ENCODE assay signal across 8 mouse cellular contexts in the genomic region with DNA sequence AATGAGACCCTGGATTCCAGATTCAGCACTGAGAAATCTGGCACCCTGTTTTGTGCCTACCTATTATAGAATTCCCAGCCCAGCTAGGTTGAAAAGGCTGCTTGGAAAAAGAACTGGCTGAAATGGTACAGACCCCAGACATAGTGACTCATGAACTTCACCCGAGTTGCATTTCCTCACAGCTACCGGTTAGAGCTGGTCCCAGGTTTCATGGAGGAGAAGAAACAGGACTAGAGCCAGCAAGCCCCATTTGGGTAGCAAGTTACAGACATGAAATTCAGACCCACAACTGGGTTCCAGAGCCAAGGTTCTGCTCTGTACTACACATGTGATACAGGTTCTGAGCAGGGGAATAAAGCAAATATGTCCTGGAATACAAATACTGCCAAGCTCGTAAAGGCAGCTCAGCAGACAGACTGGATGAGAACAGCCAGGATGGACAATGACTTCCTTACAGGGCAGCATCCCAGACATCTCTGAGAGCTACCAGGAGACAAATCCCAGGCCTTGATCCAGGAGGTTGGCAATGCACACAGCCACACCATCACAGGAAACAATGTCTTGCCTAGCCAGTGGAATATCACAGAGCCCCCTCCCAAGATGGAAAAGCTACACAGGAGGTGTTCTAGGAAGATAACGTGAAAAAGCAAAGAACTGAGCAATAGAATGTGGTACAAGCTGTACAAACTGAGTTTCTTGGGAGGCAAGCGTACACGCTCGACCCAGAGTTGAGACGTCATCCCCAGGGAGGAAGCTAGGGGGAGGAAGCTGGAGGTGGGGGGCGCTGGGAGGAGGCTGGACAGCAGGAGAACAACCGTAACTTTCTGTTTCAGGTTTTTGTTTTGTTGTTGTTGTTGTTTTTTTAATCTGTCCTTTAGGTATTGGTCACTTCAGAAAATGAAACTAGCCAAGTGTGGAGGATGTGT. TPM values are rescaled to one million over a fixed set of nuclear protein-coding genes. Genes with fewer than 3 reads are reported as not detected.
DNase-seq lines count a peak whose midpoint lies in the region; ATAC-seq and TF ChIP-seq lines count a peak whose summit lies in the region.

No protein-coding gene starts in this region.

- H3K4me2 ChIP-seq in heart, embryonic 12.5 days, result peak overlapping the region; percentile 83; the same call in 1 of the 2 replicates
- H3K4me2 ChIP-seq in neural tube, embryonic 12.5 days (replicated peaks), result peak overlapping the region; percentile 83

- no peaks in the 10 kb centered on the region for H3K9me3 ChIP-seq in heart, embryonic 12.5 days (replicated peaks)
- H3K9me3 ChIP-seq in neural tube, embryonic 12.5 days, result no peaks in the 10 kb centered on the region

- peak overlapping the region; percentile 52 for H3K27ac ChIP-seq in heart, embryonic 12.5 days (ENCODE audit: poor library complexity, severe bottlenecking)
- no peak overlapping the region for H3K27ac ChIP-seq in neural tube, embryonic 12.5 days
- peak overlapping the region; percentile 61 for H3K27ac ChIP-seq in small intestine, adult 2 months (ENCODE audit: insufficient read depth, low read depth, low read length)

- DNase-seq in heart, adult 8-10 months (ENCODE audit: low spot score), result no peak
- DNase-seq in neural tube, embryonic 10.5 days (ENCODE audit: extremely low spot score, low spot score), result no peak
- DNase-seq in fibroblast of lung, adult 2 months (ENCODE audit: low read depth), result peak; percentile 66
- no peak for DNase-seq in left cerebral cortex, adult 11 months (ENCODE audit: low spot score)
- DNase-seq in embryo, embryonic 10.5 days (ENCODE audit: low spot score), result no peak

- peaks cover 44% of the 10 kb centered on the region for H3K4me1 ChIP-seq in heart, embryonic 12.5 days (replicated peaks)
- H3K4me1 ChIP-seq in neural tube, embryonic 12.5 days, result peaks cover 33% of the 10 kb centered on the region
- peaks cover 35% of the 10 kb centered on the region for H3K4me1 ChIP-seq in small intestine, adult 2 months (ENCODE audit: control insufficient read depth, insufficient read depth, insufficient read length, low read length)

- no peak overlapping the region; the same call in 1 of the 2 replicates for H3K9ac ChIP-seq in heart, embryonic 12.5 days
- no peak overlapping the region for H3K9ac ChIP-seq in neural tube, embryonic 12.5 days

- TF ChIP-seq CTCF in small intestine, adult 2 months (IDR thresholded peaks at IDR 0.05; ENCODE audit: extremely low read depth, insufficient read length, insufficient replicate concordance, low read depth, low read length), result 0 out of 2 replicates have a peak, but pooled peaks have one; percentile 8

- no peak for ATAC-seq in heart, embryonic 12.5 days (ENCODE audit: insufficient number of reproducible peaks, low FRiP score)
- ATAC-seq in neural tube, embryonic 12.5 days (ENCODE audit: low FRiP score, low read depth), result no peak

- 55% methylated on average over 10 of the region's 10 CpGs for WGBS in heart, embryonic 12.5 days
- WGBS in neural tube, embryonic 12.5 days, result 89% methylated on average over 10 of the region's 10 CpGs
- 57% methylated on average over 10 of the region's 10 CpGs for WGBS in small intestine, adult 2 months

- TF ChIP-seq POLR2A in small intestine, adult 2 months (IDR thresholded peaks at IDR 0.05; ENCODE audit: low read depth, low read length), result no peak

- no peak overlapping the region for H3K4me3 ChIP-seq in heart, embryonic 12.5 days
- H3K4me3 ChIP-seq in neural tube, embryonic 12.5 days, result no peak overlapping the region
- H3K4me3 ChIP-seq in small intestine, adult 2 months (ENCODE audit: low read depth, low read length), result no peak overlapping the region

- H3K36me3 ChIP-seq in heart, embryonic 12.5 days, result peaks cover 7% of the 10 kb centered on the region; the same call in 1 of the 2 replicates
- 0 out of 2 replicates have a peak, but pooled peaks cover 3% of the 10 kb centered on the region for H3K36me3 ChIP-seq in neural tube, embryonic 12.5 days
- H3K36me3 ChIP-seq in small intestine, adult 2 months (ENCODE audit: control insufficient read depth, insufficient read depth, low read length), result no peaks in the 10 kb centered on the region

- no peaks in the 10 kb centered on the region for H3K27me3 ChIP-seq in heart, embryonic 12.5 days (replicated peaks)
- H3K27me3 ChIP-seq in neural tube, embryonic 12.5 days (replicated peaks), result no peaks in the 10 kb centered on the region
- H3K27me3 ChIP-seq in small intestine, adult 2 months (ENCODE audit: control insufficient read depth, insufficient read depth, low read length), result no peaks in the 10 kb centered on the region

RNA-seq across cellular contexts. Expression of gene Bicra, which starts 4.6 kb away (rescaled TPM):
- polyA plus RNA-seq in heart, embryonic 12.5 days (2016; fragmentation: Nextera tagmentation; extraction: Ambion mirVana), result 5.9 and 6.4 TPM in 2 replicates
- total RNA-seq in heart, adult 8-10 months (2022), result 1 to 10 TPM; 5.7 to 8.6 (median 7.7) TPM
- polyA plus RNA-seq in neural tube, embryonic 12.5 days (2016; fragmentation: Nextera tagmentation; extraction: Ambion mirVana), result 10.1 and 10.7 TPM in 2 replicates
- polyA plus RNA-seq in small intestine, adult 2 months (2012; rRNA removed), result 18.7 and 31.0 TPM in 2 replicates

RNA-seq across cellular contexts. Expression of gene Zfp541, which starts 18.5 kb away (rescaled TPM):
- 0.05 TPM in 1 of 2 replicates, not detected in the other for polyA plus RNA-seq in heart, embryonic 12.5 days (2016; fragmentation: Nextera tagmentation; extraction: Ambion mirVana)
- not detected for total RNA-seq in heart, adult 8-10 months (2022)
- 0.05 TPM in 1 of 2 replicates, not detected in the other for polyA plus RNA-seq in neural tube, embryonic 12.5 days (2016; fragmentation: Nextera tagmentation; extraction: Ambion mirVana)
- polyA plus RNA-seq in small intestine, adult 2 months (2012; rRNA removed), result not detected in 2 replicates

RNA-seq across cellular contexts. Expression of gene Napa, which starts 55.1 kb away (rescaled TPM):
- polyA plus RNA-seq in heart, embryonic 12.5 days (2016; fragmentation: Nextera tagmentation; extraction: Ambion mirVana), result 144 and 159 TPM in 2 replicates
- 100 to 1,000 TPM in 1 of 4 experiments, 10 to 100 TPM in 3; 76.5 to 101 (median 84.9) TPM for total RNA-seq in heart, adult 8-10 months (2022)
- polyA plus RNA-seq in neural tube, embryonic 12.5 days (2016; fragmentation: Nextera tagmentation; extraction: Ambion mirVana), result 186 and 216 TPM in 2 replicates
- polyA plus RNA-seq in small intestine, adult 2 months (2012; rRNA removed), result 82.7 and 139 TPM in 2 replicates
